Mouse (Mus musculus): ENCODE measurements around the gene Hpse2.

GRCm38 (mm10) chr19:42904240-42904639 lies 483.9 kb downstream of the Hpse2 start:
- TF ChIP-seq TAL1 (IDR thresholded peaks at IDR 0.05; ENCODE audit: low read length) (no peak), GATA1 (IDR thresholded peaks at IDR 0.05; ENCODE audit: low read length) (no peak)
